Mouse (Mus musculus): ENCODE results near the gene Diaph3.

The Diaph3 gene

DNA sequence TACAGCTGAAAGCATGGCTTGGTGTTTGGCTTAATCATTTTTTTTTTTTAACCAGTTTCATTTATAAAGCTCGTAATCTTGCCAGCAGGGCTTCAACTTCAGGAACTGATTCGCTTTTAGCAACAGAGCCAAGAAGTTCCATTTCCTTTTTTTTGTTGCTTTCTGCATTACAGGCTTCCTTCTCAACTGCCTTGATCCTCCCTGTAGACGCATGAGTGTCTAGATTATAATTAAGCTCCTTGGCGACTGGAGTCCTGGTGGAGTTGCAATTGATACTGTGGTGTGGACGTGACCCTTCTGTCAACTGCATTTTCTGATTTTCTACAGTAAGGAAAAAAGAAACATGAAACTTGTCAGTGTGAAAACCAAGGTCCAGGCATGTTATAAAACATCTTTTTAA is 484.8 kb downstream of the Diaph3 start:
- no peak for DNase-seq (ENCODE audit: low spot score)

DNA sequence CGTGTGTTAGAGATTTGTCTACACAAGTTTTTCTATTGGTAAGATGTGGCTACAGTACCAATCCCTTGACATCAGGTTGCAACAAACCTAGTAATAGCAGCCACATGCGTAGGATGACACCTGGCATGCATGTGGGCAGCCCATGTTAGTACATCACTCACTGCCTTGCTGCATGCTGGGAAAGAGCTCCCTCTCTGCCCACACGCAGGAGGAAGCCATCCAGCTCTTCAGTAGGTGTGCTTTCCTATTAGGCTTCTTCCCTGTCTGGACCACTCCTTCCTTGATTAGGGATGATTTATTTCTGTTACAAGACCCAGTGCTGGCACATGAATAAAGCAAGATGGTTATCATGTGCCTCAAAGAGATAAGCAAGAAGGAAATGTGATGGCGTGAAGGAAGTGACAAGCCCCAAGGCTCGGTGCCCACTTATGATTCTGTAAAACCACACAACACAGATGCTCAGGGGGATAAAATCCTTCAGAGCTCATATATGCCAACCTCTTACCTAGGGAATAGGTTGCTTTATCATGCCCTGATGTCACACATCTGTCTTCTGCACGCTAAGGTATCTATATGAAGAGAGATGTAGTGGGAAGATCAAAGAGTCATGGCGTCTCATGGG is 494.4 kb downstream of the Diaph3 start:
- no peak for DNase-seq (ENCODE audit: low spot score)

- DNase-seq (ENCODE audit: low spot score): peak; percentile 58
Measured at GRCm38 (mm10) chr14:86642831-86643241, 498.2 kb downstream of the Diaph3 start.

- DNase-seq (ENCODE audit: low spot score): no peak
Measured at GRCm38 (mm10) chr14:86641839-86642238, 499.2 kb downstream of the Diaph3 start.

DNA sequence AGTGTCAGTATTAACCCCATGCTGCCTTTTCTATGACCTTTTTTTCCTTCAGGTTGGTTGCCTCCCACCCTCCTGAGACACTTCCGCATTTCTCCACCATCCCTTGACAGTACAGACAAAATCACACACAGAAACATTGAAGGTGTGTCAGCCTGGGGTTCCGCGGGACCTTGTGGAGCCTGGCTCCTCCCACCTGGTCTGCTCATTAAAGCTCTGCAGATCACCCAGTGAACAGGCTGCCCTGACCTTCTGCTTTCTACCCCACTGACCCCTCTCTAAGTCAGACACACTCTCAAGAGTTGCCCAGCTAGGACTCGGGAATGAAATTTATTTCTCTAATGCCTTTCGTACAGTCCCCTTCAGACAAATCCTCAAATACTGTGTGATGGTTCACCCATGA is 500.9 kb downstream of the Diaph3 start:
- DNase-seq (ENCODE audit: low spot score): peak; percentile 6

GRCm38 (mm10) chr14:86635594-86636140 is 505.4 kb downstream of the Diaph3 start:
- no peak for DNase-seq (ENCODE audit: low spot score)

DNA sequence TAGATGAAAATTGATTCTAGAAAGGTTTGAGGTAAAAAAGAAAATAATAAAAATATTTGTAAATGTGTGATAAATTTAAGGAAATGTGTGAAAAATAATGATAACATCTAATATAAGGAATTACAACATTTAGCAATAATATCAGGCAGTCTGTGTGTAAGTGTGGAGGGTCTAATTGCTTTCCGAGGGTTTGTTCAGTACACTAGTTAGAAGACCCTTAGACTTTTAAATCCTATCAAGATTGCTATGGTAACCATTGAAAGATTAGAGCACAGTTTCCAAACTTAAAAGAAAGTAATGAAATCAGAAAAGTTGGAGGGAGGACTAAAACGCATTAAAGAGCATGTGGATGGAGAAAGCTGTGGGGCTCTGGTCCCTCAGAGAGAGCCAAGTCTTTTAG is 506.0 kb downstream of the Diaph3 start:
- peak; percentile 3 for DNase-seq (ENCODE audit: low spot score)

DNA sequence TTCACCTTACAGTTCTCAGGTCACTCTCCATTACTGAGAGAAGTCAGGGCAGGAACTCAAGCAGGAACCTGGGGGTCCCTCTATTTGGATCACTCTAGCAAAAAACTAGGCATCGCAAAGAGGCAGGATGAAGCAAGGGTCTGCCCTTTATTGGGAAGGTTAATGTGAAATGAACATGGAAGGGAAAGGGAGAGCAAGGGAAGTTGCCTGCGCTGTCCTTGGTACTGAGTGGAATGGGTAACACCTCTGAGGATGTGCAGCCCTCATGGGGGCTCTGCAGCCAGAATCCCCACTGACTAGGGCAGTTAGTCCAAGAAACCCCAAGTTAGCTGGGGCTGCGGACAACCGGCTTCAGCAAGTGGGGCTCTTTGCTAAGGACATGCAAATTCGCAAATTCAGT is 507.2 kb downstream of the Diaph3 start:
- DNase-seq (ENCODE audit: low spot score): peak; percentile 50

DNA sequence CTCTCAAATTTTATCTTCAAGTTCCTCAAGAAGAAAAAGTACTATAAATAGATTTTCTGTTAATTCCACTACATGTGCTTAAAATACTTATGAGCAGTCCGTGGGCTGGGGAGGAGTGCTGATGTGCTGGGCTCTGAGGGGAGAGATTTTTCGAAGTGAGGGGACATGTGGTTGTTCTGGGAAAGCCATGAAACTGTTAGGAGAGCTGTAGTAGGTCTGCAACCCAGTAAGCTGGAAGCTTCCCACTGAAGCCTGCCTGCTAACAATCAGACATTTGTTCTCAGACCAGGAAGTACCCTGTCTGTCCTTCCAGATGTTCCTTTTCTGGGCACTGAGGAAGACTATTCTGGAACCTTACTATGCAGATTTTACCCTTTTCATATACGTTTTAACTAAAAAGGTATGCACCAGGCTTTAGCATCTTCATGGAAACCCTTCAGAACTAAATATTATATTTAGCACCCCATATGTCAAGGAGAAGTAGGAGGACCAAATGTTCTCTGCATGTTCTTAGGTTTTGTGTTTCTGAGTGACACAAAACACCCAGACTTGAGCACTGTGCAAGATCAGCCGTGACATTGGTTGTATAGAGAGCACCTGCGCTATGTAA is 516.1 kb downstream of the Diaph3 start:
- no peak for DNase-seq (ENCODE audit: low spot score)

DNA sequence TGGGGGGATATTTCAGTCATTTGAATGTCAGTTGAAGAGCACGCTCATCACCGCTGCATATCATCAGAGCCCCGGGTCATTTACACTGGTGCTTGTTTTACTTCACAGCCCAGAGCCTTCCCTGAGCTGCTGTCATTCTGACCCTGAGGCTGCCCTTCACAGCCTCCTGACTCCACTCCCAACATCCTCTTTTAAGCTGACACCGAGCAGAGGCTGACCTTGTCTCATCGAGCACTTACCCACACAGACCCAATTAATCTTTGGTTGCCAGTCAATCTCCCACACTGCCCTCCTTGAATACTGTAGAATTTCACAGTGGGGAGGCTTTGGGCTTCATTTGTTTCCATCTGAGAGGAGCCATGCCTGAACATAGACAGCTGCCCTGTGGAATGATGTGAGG is 521.4 kb downstream of the Diaph3 start:
- peak; percentile 4 for DNase-seq (ENCODE audit: low spot score)
